Mouse (Mus musculus): ENCODE measurements around the gene Med25. TPM values are rescaled to one million over a fixed set of nuclear protein-coding genes. Genes with fewer than 3 reads are reported as not detected.
A peak's percentile ranks its signal among the peaks of the same experiment; 100 is the strongest.

Med25 gene
- 10 to 100 TPM in 2 of 3 experiments, 1 to 10 TPM in 1; 7.1 to 14.1 (median 11.1) TPM for polyA plus RNA-seq (2017; shearing (Covaris generic))

DNA sequence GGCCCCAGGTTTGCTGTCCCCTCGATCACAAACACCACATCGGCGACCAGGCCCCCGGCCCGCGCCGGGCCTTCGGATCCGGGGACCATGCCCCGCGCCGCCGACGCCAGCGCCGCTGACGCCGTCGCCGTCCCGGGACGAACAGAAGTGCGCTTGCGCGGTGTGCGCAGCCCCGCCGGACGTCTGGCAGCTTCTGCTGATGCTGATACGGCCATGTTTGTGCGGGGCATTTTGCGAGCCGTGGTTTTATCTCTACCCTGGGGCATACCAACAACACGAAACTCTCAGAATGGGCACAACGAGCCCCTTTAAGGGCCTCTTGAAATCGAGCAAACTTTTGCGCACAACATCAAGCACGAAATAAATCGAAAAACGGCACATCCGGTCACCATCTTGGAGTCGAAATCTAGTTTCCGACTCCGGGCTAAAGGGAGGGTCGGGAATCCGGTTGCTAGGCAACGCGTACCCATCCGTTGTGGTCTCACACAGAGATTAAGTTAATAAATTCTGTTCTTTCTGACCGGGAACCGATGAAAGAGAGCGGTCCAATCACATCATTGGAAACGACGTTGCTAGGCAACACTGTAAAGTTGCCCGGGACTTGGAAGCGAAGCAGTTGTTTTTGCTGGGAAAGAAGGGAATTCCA, at the start of gene Med25:
TSS of gene Med25 (minus strand) at position 437 of the 646 bp plus-strand sequence.
- ATAC-seq = peak; percentile 42

DNA sequence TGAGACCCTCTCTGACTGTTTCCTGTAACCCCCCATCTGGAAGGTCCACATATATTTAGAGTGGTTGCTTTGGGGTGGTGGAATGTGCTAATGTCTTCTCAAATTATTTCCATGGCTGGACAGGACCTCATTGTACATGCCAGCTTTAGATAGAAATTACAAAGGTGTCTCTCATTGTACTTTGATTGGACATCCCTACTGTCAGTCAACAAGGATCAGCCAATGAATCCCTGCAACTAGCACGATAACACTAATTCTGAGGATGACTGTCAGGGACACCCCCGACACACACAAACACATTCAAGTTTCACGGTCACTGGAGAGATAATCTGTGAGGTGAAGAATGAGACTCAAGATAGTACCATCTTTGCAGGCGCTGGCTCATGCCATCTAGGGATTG, 46.2 kb upstream of the Med25 start:
- no peak for ATAC-seq

DNA sequence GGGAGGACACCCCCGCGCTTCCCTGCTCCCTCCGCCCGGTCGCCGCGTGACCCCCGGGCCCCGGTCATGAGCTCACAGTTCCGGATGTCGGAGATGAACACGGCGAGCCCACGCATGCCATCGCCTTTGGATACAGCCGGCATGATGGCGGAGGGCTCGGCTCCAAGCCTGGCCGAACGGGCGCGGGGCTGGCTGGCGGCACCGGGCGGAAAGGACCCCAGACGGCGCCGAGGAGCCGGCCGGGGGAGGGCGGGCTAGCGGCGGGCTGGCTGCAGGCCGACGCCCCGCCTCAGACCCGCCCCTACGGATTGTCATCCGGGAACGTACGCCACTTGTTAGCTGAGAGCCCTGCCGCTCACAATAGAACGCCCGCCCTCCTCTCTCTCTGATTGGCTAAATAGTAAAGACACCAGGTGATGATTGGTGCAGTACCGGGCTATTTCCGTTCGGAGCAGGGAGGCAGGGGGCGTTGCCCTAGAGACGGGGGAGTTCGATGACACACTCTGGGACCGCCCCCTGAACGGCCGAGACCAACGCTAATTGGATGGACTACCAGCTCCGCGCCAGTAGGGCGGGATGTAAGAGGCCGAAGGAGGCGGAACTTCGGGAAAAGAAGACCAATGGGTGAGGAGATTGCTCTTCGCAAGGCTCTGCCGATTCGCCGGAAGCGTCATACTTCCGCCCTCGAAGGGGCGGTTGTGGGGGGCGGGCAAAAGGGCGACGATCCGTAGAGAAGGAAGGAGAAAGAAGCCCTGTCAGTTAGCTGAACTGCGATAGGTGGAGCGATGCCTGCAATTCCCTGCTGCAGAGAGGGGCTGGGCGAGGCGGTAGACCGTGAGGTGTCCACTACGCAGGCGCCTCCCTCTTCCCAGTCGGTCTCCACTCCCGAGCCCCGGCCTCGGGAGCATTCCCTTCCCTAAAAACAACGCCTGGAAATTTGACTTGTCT, 37.0 kb upstream of the Med25 start, which contains the start of gene Ap2a1:
TSS of gene Ap2a1 (minus strand) at position 293 of the 948 bp plus-strand sequence.
- peak; percentile 94 for ATAC-seq

DNA sequence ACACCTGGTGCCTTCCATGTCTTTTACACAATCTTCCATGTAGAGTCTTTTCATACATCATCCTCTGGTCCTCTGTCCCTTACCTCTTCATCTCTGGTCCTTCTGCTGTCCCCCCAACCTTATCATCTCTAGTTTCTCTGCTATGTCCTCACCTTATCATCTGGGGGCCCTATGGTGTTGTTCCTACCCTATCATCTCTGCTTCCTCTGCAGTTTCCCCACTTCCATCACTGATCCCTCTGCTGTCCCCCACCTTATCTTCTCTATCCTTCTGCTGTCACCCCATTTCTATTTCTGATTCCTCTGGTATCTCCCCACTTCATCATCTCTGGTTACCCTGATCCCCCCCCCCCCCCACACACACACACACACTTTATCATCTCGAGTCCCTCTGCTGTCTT, 36.1 kb upstream of the Med25 start:
- ATAC-seq = no peak

DNA sequence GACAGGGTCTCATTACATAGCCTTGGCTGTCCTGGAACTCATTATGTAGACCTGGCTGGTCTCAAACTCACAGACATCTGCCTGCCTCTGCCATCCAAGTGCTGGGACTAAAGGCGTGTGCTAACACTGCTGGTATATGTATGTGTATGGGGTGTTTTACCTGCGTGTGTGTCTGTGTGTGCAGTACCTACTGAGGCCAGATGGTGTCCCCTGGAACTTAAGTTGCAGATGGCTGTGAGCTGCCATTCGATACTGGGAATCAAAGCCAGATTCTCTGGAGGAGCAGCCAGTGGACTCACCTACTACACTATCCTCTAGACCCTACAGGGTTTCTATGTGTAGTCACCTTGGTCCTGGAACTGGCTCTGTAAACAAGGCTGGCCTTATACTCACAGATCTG, 33.0 kb upstream of the Med25 start:
- no peak for ATAC-seq

DNA sequence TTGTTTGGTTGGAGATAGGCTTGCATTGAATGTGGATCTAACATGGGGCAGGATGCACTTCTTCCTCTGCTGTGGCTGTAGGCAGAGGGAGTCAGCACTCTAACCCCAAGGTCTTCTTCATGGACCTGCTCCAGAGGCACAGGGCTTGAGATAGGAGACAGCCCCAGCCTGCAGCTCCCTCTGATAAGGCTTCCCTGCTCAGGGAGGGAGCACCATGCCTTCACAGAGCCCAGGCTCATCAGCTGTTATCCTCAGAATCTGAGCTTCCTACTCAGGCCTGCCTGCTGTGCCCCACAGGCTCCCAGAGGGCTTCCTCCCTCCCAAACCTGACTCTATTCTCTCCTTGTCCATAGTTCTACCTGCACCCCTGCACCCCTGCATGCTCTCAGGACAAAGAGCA, 30.0 kb upstream of the Med25 start:
- no peak for ATAC-seq

DNA sequence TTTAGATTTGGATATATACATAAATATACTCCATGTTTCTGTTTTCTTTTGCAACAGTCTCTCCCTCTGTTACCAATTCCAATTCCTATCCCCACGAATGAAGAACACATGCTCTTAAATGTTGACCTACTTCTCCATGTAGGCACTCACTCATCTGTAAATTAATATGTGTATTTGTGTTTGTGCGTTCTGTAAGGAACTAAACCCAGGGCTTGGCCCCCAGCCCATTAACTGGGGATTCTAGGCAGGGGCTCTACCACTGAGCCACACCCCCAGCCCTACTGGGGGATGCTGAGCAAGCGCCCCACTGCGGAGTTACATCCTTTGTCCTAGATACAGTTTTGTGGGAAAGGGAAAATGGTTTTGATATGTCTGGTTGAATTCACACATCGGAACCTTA, 26.6 kb upstream of the Med25 start:
- ATAC-seq = no peak

DNA sequence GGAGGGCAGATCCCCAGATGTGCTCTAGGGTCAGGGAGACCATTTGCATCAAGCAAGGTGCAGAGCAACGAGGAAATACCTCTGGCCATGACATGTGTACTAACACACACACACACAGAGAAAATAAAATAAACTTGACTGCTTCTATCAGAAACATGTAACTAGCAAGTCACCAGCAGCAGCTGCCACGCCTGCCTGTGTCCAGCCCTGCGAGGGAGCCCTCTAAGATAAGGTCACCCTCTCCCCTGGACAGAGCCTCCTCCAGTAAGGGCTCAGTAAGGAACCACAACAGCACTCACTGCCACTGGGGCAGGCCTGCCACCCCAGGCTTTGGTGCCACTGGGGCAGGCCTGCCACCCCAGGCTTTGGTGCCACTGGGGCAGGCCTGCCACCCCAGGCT, 25.7 kb upstream of the Med25 start:
- no peak for ATAC-seq

DNA sequence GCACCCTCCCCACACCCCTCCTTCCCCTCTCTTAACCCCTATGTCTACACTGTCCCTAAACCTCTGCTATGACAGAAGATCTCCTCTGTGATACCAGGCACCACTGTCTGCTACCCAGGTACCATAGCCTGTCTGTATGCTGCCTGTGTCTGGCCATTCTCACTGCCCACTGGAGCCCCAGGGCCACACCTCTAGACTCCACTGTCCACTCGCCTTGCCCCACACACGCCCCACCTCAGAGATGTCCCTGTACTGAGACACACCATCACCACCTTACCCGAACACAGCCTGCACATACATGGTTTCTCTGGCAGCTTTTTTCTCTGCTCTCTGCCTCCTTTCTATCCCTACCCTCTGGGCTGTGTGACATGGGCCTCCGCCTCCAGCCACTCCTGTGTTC, 24.4 kb upstream of the Med25 start:
- ATAC-seq = no peak

DNA sequence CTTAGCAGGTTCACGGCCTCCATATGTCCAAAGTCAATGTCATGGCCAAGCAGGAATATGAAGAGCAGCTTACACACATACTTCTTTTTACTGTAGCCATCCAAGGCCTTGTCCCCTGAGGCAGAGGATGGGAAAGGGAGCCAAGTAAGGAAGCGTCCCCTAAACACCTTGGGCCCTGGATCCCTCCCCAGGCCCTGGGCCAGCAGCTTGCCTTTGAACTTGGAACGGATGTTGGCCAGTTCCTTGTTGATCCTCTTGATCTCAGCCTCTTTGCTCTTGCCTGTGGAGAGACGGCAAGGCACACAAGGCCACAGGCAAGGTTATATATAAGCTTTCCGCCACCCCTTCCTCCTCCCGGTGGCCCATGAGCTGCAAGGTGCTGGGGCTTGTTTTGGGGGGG, 23.7 kb upstream of the Med25 start:
- no peak for ATAC-seq

DNA sequence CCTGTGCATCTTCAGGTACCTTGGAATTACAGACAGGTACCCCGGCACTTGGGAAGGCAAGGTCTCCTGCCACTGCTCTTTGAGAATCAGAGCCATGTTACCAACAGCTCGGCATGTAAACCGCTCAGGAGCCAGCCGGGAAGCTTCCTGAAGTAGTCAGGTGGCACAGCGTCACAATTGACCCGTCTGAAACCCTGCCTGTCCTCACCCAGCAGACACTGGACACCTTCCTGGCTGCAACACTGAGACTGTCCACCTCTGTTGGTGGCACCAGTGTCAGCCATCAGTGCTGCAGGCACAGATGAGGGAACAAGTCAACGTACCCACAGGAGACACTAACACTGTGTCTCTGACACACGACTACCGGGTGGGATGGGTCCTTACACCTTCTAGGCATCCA, 22.8 kb upstream of the Med25 start:
- no peak for ATAC-seq

DNA sequence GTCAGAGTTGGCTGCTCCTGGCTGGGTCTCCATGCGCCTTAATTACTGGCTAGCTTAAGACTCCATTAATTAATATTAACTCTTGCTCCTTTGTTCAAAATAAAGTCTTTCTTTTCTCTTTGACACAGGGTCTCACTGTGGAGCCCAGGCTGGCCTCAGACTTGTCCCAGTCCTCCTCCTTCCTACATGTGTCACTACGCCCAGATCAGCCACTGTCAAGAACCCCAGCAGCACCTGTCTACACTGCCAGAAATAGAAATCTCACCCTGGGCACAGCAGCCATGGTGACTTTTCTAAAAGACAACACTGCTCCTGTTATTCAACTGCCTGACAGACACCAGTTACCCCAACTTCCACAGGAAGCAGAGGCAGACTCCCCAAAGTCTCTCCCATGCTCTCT, 21.9 kb upstream of the Med25 start:
- ATAC-seq = no peak

DNA sequence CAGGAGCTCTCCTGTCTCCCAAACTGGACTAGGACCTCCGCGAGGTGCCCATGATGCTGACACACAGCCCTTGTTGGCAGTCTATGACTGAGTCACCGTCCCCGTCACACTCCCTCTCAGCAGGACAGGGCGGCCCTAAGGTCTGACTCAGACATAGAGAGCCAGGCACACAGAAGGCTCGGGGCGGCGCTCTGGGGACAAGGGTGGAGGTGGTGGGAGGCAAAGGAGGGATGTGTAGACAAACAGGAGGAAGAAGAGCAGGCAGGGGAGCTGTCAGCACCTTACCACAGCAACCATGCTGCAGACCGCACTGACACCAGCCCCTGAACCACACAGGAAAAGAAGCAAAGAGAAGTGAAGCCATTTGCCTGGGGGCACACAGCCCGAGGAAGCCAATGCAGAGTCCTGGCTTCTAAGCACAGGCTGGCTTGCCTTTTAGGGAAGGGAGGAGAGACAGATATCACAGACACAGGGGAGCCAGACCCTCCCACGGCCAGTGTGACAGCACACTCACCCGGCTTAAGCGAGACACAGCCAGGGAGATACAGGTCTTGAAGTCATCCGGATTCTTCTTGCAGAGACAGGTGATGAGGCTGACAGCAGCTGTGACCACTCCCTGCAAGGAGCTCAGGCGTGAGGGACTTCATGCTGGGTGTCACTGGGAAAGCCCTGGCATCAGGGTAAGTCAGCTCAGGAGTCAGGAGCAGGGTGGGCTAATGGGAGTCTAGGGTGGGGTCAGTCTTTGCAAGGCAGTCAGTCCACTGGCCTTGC, 16.4 kb upstream of the Med25 start:
- ATAC-seq = no peak

DNA sequence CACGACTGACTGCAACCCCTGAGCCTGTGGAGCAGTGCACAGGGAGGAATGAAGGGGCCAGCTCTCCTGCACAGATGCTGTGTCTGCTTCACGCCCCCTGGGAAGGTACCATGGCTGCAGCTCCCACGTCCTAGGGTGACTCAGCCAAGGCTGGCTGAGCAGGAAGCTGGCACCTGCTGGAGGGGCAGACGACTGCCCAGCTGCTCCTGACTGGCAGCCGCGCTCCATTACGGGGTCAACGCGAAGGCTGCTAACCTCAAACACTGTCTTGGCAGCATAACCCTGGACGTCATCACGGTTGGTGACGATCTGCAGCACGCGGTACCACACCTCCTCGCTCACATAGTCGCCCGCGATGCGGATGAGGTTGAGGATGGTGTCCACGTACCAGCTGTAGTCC, 12.9 kb upstream of the Med25 start:
- no peak for ATAC-seq

DNA sequence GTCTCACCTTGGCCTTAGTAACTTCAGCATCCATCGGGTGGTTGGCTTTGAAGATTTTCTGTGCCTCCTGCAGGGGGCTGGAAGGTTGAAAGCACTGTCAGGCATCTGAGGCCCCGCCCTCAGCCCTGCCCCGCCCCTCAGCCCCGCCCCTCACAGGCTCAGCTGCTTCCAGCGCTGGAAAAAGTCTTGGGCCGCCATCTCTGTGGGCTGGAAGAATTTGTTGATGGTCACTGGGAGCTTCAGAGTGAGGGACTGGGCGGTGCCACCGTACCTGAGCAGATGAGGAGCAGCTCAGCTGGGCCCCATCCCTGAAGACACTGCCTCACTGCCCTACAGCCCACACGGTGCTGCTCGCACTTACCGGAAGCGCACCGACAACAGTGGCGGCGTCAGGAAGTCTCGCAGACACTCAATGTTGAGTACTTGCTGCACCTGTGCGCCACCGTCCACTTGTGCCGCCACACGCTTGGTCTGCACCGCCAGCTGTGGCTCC, 8.8 kb upstream of the Med25 start:
- peak; percentile 76 for ATAC-seq

DNA sequence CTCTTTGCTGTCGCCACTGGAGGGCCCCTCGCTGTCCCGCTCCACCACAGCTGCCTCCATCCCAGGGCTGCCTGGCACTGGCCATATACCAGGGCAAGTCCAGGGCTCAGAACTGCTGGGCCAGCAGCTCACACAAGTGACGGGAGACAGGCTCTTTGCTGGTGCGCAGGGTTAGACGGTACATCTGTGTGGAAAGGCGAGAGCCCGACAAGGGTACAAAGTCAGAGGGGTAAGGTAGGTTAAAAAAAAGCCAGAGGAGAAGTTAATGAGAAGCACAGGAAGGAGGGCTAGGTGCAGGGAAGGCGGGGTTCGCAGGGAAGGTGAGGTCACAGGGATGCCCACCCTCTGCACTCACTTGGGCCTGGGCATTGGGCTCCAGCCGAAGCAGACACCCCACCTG, 8.1 kb upstream of the Med25 start:
- no peak for ATAC-seq

DNA sequence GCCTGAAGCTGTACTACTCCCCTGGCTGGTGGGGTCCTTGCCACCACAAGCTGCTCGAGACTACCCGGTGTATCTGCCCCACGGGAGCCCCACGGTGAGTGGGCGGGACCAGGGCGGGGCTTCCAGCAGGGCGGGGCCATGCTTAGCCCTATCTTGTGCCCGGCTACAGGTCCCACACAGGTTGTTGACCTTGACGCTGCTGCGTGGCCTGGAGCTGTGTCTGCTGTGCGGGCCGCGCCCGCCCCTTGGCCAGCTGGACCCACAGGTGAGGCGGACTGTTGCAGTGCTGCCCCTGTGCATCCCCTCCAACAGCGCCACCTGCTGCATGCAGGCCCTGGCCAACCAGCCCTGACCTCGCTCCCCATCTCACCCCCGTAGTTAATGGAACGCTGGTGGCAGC, 6.1 kb upstream of the Med25 start:
- no peak for ATAC-seq

DNA sequence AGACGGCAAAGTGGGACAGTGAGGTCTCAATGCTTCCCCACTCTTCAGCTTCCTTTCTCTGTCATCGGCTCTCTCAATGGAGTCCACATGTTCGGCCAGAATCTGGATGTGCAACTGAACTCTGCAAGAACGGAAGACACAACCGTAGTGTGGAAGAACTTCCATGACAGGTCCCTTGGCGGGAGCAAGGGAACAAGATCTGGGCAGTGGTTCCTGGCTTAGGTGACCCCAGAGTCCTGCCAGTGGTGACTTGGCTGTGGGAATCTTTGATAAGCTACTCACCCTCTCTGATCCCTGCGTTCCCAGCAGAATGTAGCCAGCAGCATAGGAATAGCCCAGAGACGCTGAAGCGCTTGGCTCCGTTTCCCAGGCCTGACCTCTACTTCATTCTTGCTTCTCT, 4.0 kb upstream of the Med25 start:
- ATAC-seq = no peak

DNA sequence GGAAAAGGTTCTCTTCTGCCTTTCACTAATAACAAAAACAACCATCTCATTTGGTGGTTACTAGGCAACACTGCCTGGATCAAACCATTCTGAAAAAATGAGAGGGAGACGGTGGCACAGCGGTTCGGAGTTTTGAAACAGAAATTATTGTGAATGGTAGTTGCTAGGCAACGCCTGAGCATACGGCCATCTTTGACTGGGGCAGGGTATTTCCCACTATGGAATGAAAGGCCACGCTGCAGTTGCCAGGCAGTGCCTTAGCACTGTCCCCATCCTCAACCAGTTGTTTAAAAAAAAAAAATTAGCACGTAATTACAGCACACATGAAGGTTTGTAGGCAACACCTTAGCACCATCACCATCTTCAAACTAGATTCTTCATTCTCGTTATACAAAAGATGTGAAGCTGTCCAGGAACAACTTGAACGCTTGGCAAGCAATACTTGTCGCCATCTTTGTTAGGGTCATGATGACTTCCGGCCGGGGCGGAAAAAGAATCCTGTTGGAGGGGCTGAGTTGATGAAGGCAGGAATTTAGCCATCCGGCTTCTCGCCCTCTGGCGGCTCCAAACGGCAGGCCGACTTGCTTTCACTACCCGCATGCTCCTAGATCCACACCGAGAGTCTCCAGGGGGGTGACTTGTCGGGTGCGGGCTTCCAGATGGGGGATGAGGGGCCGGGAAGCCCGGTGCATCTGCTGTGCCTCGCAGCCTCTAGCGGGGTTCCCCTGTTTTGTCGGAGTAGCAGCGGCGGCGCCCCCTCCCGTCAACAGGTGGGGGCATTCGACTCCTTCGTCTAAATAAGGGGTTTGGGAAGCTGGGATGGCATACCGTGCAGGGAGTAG, 3.3 kb upstream of the Med25 start, which contains the start of gene Fuz:
TSS of gene Fuz (plus strand) at position 487 of the 842 bp plus-strand sequence.
- peak; percentile 89 for ATAC-seq

DNA sequence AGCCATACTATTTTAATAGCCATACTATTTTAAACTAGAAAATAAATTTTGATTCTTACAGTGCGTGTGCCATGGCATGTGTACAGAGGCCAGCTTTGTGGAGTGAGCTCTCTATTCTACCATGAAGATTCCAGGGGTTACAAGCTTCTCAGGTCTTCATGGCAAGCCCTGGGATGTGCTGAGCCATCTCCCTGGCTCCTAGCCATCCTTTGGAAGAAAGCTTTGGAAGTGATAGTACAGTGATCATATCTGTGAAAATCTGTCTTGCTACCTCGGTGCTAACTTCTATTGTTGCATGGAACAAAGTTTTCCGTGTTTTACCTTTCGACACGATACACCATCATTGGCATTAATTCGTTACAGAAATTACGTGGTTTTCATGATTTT, 2.7 kb upstream of the Med25 start:
- no peak for ATAC-seq

DNA sequence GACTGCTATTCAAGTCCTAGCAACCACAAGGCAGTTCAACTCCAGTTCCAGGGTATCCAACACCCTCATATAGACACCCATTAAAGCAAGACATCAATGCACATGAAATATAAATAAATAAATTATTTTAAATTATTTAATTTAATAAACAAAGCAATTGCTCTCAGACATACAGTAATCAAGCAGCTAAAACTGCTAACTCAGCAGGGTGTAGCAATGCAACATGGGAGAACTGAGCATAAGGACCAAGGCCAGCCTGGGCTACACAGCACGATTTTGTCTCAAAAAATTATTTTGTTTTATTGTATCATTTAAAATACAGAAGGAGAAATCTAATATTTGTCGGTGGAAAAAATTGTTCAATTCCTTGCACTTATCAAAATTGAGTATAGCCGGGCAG, 1.7 kb upstream of the Med25 start:
- ATAC-seq = no peak

DNA sequence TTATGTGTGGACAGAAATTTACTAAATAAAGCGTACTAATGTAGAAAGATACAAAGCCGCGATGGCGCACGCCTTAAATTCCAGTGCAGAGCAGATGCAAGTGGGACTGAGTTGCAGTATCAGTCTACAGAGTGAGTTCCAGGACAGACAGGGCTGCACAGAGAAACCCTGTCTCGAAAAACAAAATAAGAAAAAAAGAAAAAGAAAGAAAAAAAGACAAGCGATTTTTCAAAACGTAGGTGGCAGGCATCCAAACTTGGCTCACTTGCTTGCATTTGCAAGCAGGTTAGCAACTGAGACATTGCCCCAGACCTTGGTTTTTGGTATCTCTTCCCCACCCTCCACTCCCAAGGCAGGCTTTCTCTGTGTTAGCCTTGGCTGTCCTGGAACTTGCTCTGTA, 685 bp upstream of the Med25 start:
- ATAC-seq = no peak
